ENCODE assay signal across 32 mouse cellular contexts in the genomic region with DNA sequence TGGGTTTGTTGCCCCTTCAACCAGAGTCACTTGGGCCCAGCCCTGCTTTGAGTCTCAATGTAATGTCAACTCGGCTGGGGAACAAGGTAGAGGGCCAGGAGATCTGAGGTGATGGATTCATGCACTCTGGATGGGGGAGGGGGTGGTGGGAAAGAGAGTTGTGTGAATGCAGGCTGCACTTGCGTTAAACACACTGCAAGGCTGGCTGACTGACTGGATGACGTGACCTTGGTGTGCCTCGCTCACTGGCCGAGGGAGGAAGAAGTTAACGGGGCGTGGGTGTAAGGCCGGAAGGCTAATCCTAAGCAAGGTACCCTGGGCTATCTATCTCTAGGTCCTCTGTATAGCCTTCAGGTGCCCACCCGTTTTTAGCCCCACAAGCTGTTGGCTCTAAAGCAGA. TPM values are rescaled to one million over a fixed set of nuclear protein-coding genes. Genes with fewer than 3 reads are reported as not detected.
DNase-seq lines count a peak whose midpoint lies in the region; ATAC-seq and TF ChIP-seq lines count a peak whose summit lies in the region.
"Had no signal": no experiment of that assay in that cellular context is flagged by ENCODE, and none has a peak within 500 bp of the region (broad histone marks: within the 10 kb centered on the region; RNA-seq: fewer than 3 reads in every experiment).

No protein-coding gene starts in this region.

- H3K4me1 ChIP-seq in midbrain, embryonic 10.5 days = peaks cover 75% of the 10 kb centered on the region
- H3K4me1 ChIP-seq in midbrain, embryonic 13.5 days (replicated peaks) = peaks cover 75% of the 10 kb centered on the region
- H3K4me1 ChIP-seq in E14TG2a.4 (replicated peaks; ENCODE audit: low read depth, low read length) = peaks cover 84% of the 10 kb centered on the region
- H3K4me1 ChIP-seq: heart, embryonic 13.5 days; liver, embryonic 12.5 days had no signal

- TF ChIP-seq CTCF in E14TG2a.4 (conservative IDR thresholded peaks at IDR 0.05; ENCODE audit: low read length) = no peak

- peak overlapping the region; percentile 65 for H3K27ac ChIP-seq in midbrain, embryonic 10.5 days (replicated peaks)
- H3K27ac ChIP-seq in midbrain, embryonic 13.5 days = no peak overlapping the region
- H3K27ac ChIP-seq: embryonic facial prominence, embryonic 10.5 days; heart, embryonic 13.5 days; hindbrain, embryonic 13.5 days; limb, embryonic 13.5 days; liver, embryonic 12.5 days; midbrain, embryonic 12.5 days had no signal

- no peaks in the 10 kb centered on the region for H3K36me3 ChIP-seq in midbrain, embryonic 10.5 days
- H3K36me3 ChIP-seq in midbrain, embryonic 13.5 days = no peaks in the 10 kb centered on the region
- no peaks in the 10 kb centered on the region; the same call in 1 of the 2 replicates for H3K36me3 ChIP-seq in E14TG2a.4 (ENCODE audit: insufficient read depth, low read length)
- H3K36me3 ChIP-seq: embryonic facial prominence, embryonic 10.5 days; G1E; heart, embryonic 13.5 days; hindbrain, embryonic 13.5 days; limb, embryonic 13.5 days; liver, embryonic 12.5 days; midbrain, embryonic 12.5 days had no signal

- no peak for ATAC-seq in midbrain, embryonic 13.5 days
- ATAC-seq: CD4-positive, CD25-positive, alpha-beta regulatory T cell, adult 4 months; forebrain, postnatal 0 days; liver, embryonic 12.5 days; Patski had no signal

- no peak overlapping the region for H3K4me2 ChIP-seq in midbrain, embryonic 13.5 days (replicated peaks)
- H3K4me2 ChIP-seq: heart, embryonic 13.5 days; hindbrain, embryonic 13.5 days; limb, embryonic 13.5 days; liver, embryonic 12.5 days; midbrain, embryonic 12.5 days had no signal

- no peak overlapping the region for H3K9ac ChIP-seq in midbrain, embryonic 13.5 days (replicated peaks)
- H3K9ac ChIP-seq: forebrain, postnatal 0 days; heart, embryonic 13.5 days; hindbrain, embryonic 13.5 days; limb, embryonic 13.5 days; liver, embryonic 12.5 days; midbrain, embryonic 12.5 days had no signal

- 80% methylated on average over 9 of the region's 9 CpGs for WGBS in midbrain, embryonic 10.5 days
- 64% methylated on average over 9 of the region's 9 CpGs for WGBS in midbrain, embryonic 13.5 days

- H3K27me3 ChIP-seq in midbrain, embryonic 10.5 days (ENCODE audit: low read depth, poor library complexity, severe bottlenecking) = peaks cover 72% of the 10 kb centered on the region
- H3K27me3 ChIP-seq in midbrain, embryonic 13.5 days = peaks cover 4% of the 10 kb centered on the region
- 0 out of 2 replicates have a peak, but pooled peaks cover 4% of the 10 kb centered on the region for H3K27me3 ChIP-seq in E14TG2a.4 (ENCODE audit: insufficient read depth, low read length)

- H3K9me3 ChIP-seq in midbrain, embryonic 10.5 days (replicated peaks) = no peaks in the 10 kb centered on the region
- H3K9me3 ChIP-seq in midbrain, embryonic 13.5 days = no peaks in the 10 kb centered on the region
- H3K9me3 ChIP-seq in E14TG2a.4 (ENCODE audit: low read length) = no peaks in the 10 kb centered on the region
- H3K9me3 ChIP-seq: embryonic facial prominence, embryonic 10.5 days; heart, embryonic 13.5 days; hindbrain, embryonic 13.5 days; limb, embryonic 13.5 days; liver, embryonic 12.5 days; midbrain, embryonic 12.5 days had no signal

- peak; percentile 39 for DNase-seq in adrenal gland, postnatal 10 days
- no peak for DNase-seq in adrenal gland, adult 8-10 months
- DNase-seq in midbrain, embryonic 10.5 days (ENCODE audit: low spot score) = no peak
- DNase-seq in ZHBTc4 (ENCODE audit: low read depth, low spot score) = peak; percentile 38
- no peak for DNase-seq in gastrocnemius, postnatal 25 days
- DNase-seq: cerebellum, adult 11 months; cerebellum, adult 9-11 months; forebrain, postnatal 0 days; gastrocnemius, postnatal 14 days; heart, adult 18-20 months; heart, postnatal 14 days; kidney, adult 8-10 months; kidney, postnatal 4 days; layer of hippocampus, adult 9-11 months; lung, adult 2 months; lung, postnatal 14 days; right cerebral cortex, postnatal 14 days; spleen, adult 18-20 months had no signal

- H3K4me3 ChIP-seq in midbrain, embryonic 10.5 days = no peak overlapping the region
- H3K4me3 ChIP-seq in midbrain, embryonic 13.5 days (replicated peaks) = no peak overlapping the region
- peak overlapping the region; percentile 41; the same call in 1 of the 2 replicates for H3K4me3 ChIP-seq in E14TG2a.4 (replicated peaks; ENCODE audit: low read length)
- H3K4me3 ChIP-seq: embryonic facial prominence, embryonic 10.5 days; heart, embryonic 13.5 days; hindbrain, embryonic 13.5 days; limb, embryonic 13.5 days; liver, embryonic 12.5 days; midbrain, embryonic 12.5 days had no signal

RNA-seq across cellular contexts. Expression of a gene that starts 31.4 kb away (rescaled TPM):
- 1 to 10 TPM; 7.0 to 9.8 TPM for total RNA-seq in adrenal gland, postnatal 10 days (2021)
- 1 to 10 TPM in 3 of 4 experiments, under 1 TPM in 1; 0.46 to 1.7 (median 1.2) TPM for total RNA-seq in adrenal gland, adult 8-10 months (2022)
- polyA plus RNA-seq in midbrain, embryonic 10.5 days (2016; fragmentation: Nextera tagmentation; extraction: Ambion mirVana) = 9.5 and 19.8 TPM in 2 replicates
- polyA plus RNA-seq in midbrain, embryonic 13.5 days (2015; fragmentation: Nextera tagmentation; extraction: Ambion mirVana) = 57.0 and 58.9 TPM in 2 replicates
- total RNA-seq in gastrocnemius, postnatal 25 days (2021) = under 1 TPM in 1 of 2 experiments, not detected in 1; 0.13 TPM
- total RNA-seq: common myeloid progenitor, adult 5-6 weeks; G1E; megakaryocyte progenitor cell, adult 5-6 weeks; monocyte, adult 5-6 weeks had no signal
- polyA plus RNA-seq: CD4-positive, CD25-positive, alpha-beta regulatory T cell, adult 4 months; G1E; Patski had no signal

Comparison
In these comparisons a context has a peak if more than half of its experiments do, and no peak if none do; other contexts are left out.
1. DNase-seq: peak in adrenal gland, postnatal 10 days (single experiment) and ZHBTc4 (single experiment); none in adrenal gland, adult 8-10 months (single experiment), midbrain, embryonic 10.5 days (single experiment) and gastrocnemius, postnatal 25 days (single experiment).